Mouse (Mus musculus): ENCODE measurements at regions not wholly inside any gene's neighbourhood (a gene's known extent, or its start where the extent isn't known, plus 50 kb on each side); places are given as distances from the start of the nearest gene placed in this dataset.

GRCm38 (mm10) chr12:65548301-65548700 lies 323.0 kb downstream of the Wdr20rt start:
- no peak for TF ChIP-seq CTCF (IDR thresholded peaks at IDR 0.05; ENCODE audit: low read depth)
- no peak for TF ChIP-seq EP300 (IDR thresholded peaks at IDR 0.05; ENCODE audit: low read depth)

All from liver, embryonic 14.5 days (tissue).